Mouse (Mus musculus): ENCODE data around the gene AI854703.
A peak's percentile ranks its signal among the peaks of the same experiment; 100 is the strongest.

The AI854703 gene

DNA sequence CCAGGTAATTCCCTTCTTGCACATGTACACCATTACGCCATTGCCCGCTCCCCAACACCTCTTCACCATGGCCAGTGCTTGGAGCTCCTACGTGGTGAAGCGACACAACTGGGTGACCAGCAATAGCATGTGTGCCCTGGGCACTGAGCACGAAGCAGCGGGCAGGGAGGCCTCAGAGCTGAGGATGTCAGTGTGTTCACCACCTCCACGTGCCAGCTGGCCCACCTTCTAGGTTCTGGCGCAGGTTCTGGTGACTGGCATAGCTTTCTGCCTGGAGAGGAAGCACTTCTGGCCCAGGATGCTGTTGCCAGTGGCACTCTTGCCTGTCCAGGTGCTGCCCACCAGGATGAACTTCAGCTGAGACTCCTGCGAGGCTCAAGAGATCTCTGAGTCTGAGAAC, 38.9 kb downstream of the AI854703 start:
- DNase-seq = no peak

DNA sequence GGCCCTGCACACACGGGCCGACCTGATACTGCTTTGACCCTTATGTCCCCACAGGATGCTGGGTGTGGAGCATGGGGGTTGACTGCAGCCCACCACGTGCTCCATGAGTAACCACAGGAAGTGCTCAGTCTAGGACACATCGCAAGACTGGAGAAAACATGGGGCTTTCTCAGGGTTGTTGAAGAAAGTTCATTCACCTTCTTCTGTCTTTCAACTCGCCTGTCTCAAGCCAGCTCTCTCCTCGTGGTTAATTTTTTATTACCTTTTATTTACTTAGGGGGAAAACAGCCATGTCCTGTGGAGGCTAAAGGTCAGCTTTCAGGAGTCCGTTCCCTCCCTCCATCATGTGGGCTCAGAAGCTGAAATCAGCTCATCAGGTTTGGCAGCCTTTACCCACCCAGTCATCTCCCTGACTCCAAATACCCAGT, 39.6 kb downstream of the AI854703 start:
- no peak for DNase-seq

DNA sequence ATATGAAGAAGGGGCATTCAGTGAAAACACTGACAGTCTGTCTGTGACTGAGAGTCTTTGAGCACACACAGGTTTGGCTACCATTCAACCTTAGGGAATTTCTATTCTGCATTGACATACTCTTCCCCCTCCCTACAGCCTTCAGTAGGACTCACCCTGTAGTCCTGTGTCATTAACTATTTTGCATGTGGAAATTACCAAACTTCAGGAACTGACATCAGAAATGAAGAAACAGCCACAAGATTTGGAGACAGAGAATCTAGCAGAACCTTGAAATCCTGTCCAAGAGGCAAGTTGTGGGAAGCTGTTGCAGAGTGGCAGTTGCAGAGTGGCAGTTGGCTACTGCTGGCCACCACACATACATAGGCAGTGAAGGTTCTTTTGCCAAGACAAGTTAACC, 41.5 kb downstream of the AI854703 start:
- no peak for DNase-seq

DNA sequence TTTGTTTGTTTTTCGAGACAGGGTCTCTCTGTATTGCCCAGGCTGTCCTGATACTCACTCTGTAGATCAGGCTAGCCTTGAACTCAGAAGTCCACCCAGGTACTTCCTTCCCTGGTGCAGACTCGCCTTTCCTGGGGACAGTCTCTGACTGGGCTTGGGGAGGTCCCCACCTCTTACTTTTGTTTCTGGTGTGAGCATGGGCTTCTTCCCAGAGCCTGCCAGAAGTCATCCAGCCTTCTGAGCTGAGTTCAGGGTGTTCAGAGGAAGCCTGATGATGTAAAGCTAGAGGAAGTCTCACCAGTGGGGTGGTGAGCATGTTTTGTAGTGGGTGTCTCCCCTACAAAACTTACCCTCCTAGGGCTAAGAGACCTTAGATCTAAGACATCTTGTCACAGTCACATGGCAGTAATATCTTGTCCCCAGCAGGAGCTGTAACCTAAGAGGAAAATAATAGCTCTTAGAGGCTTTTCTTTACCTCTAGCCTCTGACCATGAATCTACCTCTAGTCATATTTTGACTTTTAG, 42.9 kb downstream of the AI854703 start:
- DNase-seq = no peak

DNA sequence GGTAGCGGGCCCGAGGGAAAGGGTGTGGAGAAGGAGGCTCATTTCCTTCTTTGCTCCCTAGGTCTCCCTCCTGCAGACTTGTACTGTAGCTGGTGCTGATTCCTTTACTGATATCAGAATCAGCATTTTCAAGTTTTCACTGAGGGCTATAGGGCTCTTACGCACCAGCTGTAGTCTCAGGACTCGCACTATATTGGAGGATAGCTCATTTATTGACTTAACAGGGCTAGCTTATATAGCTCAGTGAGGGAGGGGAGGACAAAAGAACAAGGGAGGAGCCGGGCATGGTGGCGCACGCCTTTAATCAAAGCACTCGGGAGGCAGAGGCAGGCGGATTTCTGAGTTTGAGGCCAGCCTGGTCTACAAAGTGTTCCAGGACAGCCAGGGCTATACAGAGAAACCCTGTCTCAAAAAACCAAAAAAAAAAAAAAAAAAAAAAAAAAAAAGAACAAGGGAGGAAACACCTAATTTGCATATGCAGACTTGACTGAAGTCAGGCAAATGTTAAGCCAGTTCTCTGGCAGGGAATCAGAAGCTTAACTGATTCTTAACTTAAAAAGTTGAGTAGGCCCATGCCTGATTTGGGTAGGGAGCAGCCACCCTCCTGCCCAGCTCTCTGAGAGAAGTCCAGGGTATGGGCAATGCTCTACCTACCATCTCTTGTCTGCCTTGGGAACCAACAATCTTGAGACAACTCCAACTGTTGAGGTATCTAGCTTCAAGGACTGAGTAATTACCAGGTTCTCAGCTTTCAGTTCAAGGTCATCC, 47.9 kb downstream of the AI854703 start:
- no peak for DNase-seq

DNA sequence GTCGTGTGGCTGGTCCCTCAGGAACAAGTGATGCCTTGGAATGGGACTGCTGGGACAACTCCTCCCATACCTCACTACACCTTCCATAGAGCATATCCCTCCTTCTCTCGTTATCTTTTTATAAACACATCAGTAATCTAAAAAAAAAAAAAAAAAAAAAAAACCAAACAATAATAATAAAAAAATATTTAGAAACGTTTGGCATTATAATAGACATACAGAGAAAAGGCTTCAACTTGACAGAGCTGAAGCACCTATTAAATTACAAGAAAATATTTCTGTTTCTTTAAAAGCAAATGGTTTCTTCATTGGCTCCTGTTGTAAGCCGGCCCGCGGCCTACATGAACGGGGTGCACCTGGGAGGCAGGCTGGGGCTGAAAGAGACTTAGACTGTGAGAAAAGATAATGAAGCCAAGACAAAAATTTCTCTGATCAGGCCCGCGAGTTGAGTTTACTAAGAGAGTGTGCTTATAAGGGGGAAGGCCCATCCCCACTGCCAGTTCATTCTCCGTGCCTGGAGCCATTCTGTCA, 48.9 kb downstream of the AI854703 start:
- no peak for DNase-seq

- DNase-seq = peak; percentile 64
These were observed 49.6 kb downstream of the AI854703 start, which contains the start of gene Gimap9 for GRCm38 (mm10) chr6:48675931-48676859. TSS of gene Gimap9 (plus strand) at chr6:48676129.

- no peak for DNase-seq
These were observed 50.4 kb downstream of the AI854703 start for GRCm38 (mm10) chr6:48676860-48677415.

DNA sequence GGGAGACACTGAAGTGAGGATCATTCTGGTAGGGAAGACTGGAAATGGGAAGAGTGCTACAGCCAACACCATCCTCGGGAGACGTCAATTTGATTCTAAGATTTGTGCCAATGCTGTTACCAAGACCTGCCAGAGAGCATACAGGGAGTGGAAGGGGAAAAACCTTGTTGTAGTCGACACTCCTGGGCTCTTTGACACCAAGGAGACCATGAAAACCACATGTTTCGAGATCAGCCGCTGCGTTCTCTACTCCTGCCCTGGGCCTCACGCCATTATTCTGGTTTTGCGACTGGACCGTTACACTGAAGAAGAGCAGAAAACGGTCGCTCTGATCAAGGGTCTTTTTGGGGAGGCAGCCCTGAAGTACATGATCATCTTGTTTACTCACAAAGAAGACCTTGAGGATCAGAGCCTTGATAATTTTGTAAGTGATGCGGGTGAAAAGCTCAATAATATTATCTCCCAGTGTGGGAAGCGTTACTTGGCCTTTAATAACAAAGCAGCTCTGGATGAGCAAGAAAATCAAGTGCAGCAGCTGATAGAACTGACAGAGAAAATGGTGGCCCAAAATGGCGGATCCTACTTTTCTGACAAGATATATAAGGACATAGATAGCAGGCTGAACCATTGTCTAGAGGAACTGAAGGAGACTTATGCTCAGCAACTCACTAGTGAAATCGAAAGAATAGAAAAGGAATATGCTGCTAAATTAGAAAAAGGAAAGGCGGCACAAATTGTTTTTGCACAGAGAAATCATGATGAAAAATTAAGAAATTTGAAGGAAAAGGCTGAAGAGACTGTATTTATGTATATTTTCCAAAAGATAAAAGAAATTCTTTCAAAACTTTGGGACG, 51.2 kb downstream of the AI854703 start:
- DNase-seq = no peak

DNA sequence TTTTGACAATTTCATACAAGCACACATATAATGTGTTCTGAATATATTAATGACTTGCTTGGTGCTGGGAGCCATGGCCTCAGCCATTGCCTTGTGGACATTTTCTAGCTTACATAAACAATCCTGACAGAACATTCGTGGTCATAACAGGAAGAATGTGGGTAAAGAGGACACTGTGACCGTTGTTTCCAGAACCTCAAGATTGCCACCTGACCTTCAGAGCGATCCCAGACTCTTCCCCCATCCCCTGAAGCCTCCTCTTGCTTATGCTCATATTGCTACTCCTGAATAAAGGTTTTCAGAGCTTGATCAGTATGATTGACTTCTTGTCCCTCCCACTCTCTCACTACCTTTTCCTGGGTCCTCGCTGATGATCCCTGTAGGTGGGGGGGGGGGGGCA, 51.8 kb downstream of the AI854703 start:
- DNase-seq = no peak

GRCm38 (mm10) chr6:48679701-48680100, 53.1 kb downstream of the AI854703 start:
- DNase-seq = no peak

DNA sequence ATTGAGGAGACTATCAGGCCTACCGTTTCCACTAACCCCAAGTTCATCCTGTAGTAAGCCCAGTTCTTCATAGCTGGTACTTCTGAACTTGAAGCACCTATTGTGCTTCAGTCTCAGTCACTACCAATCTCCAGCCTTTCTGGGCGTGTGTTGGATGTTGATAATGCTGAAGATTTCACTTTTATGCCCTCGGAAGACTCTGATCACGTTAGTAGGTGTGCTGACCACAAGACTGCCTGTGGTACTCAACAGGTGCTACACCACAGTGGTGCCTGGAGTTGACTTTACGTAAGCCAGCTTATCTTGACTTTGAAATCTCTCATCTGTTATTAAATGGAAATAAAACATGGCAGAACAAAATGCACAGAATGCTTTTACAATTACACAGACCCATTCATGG, 53.9 kb downstream of the AI854703 start:
- no peak for DNase-seq

- DNase-seq = no peak
These were observed 55.0 kb downstream of the AI854703 start for GRCm38 (mm10) chr6:48681472-48682090.

DNA sequence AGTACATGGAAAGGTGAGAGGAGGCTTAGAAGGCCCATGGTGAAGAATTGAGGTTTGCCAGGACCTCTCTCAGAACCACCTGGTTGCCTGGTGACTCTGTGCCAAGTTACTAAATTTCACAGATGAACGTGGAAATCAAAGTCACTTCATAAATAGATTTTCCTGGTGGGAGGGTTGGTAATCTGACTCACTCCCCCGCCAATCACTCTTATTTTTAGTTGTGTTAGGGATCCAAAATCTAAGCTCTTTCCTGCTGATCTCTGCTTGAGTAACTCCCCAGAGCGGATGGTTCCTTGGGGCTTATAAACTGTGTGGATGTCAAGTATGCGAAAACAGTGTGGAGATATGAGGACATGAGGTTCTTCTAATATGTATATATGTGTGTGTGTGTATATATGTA, 55.7 kb downstream of the AI854703 start:
- no peak for DNase-seq

Measured in lung, postnatal 10 days (tissue).